Mouse (Mus musculus): ENCODE measurements around the gene Klhl3. TPM values are rescaled to one million over a fixed set of nuclear protein-coding genes. Genes with fewer than 3 reads are reported as not detected.

The Klhl3 gene
- polyA plus RNA-seq, 1 experiment from 2014 or later = 13.2 TPM

MicroRNA genes within 50 kb of the gene (microRNA counts, 519-probe panel; counts per million panel counts)
- 919 counts per million, percentile 5 among the panel's probes with 10 or more counts for microRNA mmu-miR-874

Small RNAs within 50 kb of the gene (microRNA-seq; reads per million reads assigned to microRNA genes)
- 341 reads per million, percentile 65 among the genes with 10 or more reads in this experiment for gene Mir874

Other genes with a start within 250 kb of the Klhl3 start
- 83.3 and 96.1 TPM in 2 replicates for gene Spock1, start 205.3 kb downstream of the Klhl3 start, polyA plus RNA-seq (2015; fragmentation: Nextera tagmentation; extraction: Ambion mirVana)
- 27.7 and 33.3 TPM in 2 replicates for gene Hnrnpa0, start 15.0 kb upstream of the Klhl3 start, polyA plus RNA-seq (2015; fragmentation: Nextera tagmentation; extraction: Ambion mirVana)
- gene Idnk, start 44.1 kb upstream of the Klhl3 start, polyA plus RNA-seq (2015; fragmentation: Nextera tagmentation; extraction: Ambion mirVana) = 53.5 and 56.3 TPM in 2 replicates
- 129 and 142 TPM in 2 replicates for gene Ubqln1, start 102.1 kb upstream of the Klhl3 start, polyA plus RNA-seq (2015; fragmentation: Nextera tagmentation; extraction: Ambion mirVana)
- gene Gkap1, start 162.1 kb upstream of the Klhl3 start, polyA plus RNA-seq (2015; fragmentation: Nextera tagmentation; extraction: Ambion mirVana) = 22.1 and 22.8 TPM in 2 replicates
- 1.7 and 2.2 TPM in 2 replicates for gene Kif27, start 245.5 kb upstream of the Klhl3 start, polyA plus RNA-seq (2015; fragmentation: Nextera tagmentation; extraction: Ambion mirVana)

Data from hindbrain, embryonic 16.5 days (tissue).